Mouse (Mus musculus) bone marrow macrophage, adult 2 months (primary cell): Measurements from ENCODE around the gene Scyl2. TPM values are rescaled to one million over a fixed set of nuclear protein-coding genes. Genes with fewer than 3 reads are reported as not detected.

ENCODE experiments used
- H3K27ac ChIP-seq: 2 replicates; pipeline ENCODE4 v1.5.1; 2012; ENCODE audit warnings: low read depth, low read length; ENCODE audit not compliant: insufficient read depth
- H3K4me1 ChIP-seq: 2 replicates; pipeline ENCODE4 v1.6.1; 2012; ENCODE audit warnings: low read length; ENCODE audit not compliant: control insufficient read depth, insufficient read depth
- H3K4me3 ChIP-seq: 2 replicates; pipeline ENCODE4 v1.5.1; 2012; ENCODE audit warnings: mild to moderate bottlenecking, low read length, moderate library complexity; ENCODE audit not compliant: insufficient read depth
- CTCF ChIP-seq: IDR thresholded peaks from 2 replicates; pipeline ENCODE4 v1.5.1; 2012; ENCODE audit warnings: low read depth, mild to moderate bottlenecking, low read length, moderate library complexity
- POLR2A ChIP-seq: IDR thresholded peaks from 2 replicates; pipeline ENCODE4 v1.6.1; 2012; ENCODE audit warnings: mild to moderate bottlenecking, low read depth, low read length, borderline replicate concordance
- polyA plus RNA-seq: library from polyadenylated mRNA; stranded (reverse); fragments of >200 nt; gene quantifications from 2 replicates; pipeline ENCODE4 v1.2.4, GENCODE M21; 2012; ENCODE audit not compliant: missing spikeins, insufficient read depth, insufficient read length

Gene Scyl2
- polyA plus RNA-seq, 1 experiment: 32.2 TPM

DNA sequence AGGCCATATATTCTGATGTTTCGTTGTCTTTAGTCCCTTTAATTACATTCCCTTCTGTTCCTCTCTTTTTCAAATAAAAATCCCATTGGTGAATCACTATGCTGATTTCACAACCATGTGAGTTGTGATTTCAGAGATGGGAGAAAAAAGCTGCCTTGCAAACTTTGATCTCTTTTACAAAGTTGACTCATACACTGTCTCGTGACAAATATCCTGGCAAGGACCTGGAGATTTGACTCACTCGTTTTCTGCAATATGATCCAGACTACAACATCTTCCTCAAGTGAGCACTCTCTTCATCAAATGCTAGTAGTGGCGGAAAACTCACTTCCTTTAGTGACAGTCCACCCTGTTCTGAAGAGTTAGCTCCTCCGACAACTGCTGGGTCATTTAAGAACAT, 86.8 kb downstream of the Scyl2 start:
- Histone ChIP-seq H3K27ac (peak overlapping the region; percentile 90), H3K4me3 (peak overlapping the region; percentile 21), H3K4me1 (peaks cover 22% of the 10 kb centered on the region)
- TF ChIP-seq CTCF: no peak
- TF ChIP-seq POLR2A: no peak

DNA sequence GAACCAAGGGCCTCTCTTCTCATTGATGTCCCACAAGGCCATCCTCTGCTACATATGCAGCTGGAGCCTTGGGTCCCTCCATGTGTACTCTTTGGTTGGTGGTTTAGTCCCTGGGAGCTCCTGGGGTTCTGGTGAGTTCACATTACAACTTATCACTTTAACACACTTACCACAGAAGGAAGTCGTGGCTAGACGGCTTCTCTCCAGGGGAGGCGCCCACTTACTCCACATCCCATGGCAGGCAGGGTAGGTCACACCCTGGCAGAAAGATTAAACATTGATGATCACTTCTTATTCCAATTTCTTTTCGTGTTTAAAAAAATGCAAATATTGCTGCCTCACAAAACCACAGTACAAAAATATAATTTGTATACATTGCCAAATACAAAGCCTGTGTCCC, 88.8 kb downstream of the Scyl2 start:
- TF ChIP-seq POLR2A (no peak), CTCF (no peak)
- Histone ChIP-seq H3K4me1 (peaks cover 22% of the 10 kb centered on the region), H3K4me3 (no peak overlapping the region), H3K27ac (no peak overlapping the region)

GRCm38 (mm10) chr10:89595935-89596334, 90.2 kb downstream of the Scyl2 start:
- Histone ChIP-seq H3K4me3 (no peak overlapping the region), H3K4me1 (peaks cover 22% of the 10 kb centered on the region), H3K27ac (no peak overlapping the region)
- TF ChIP-seq CTCF: no peak
- TF ChIP-seq POLR2A: no peak

GRCm38 (mm10) chr10:89595514-89595913, 90.6 kb downstream of the Scyl2 start:
- no peak overlapping the region for H3K27ac ChIP-seq
- H3K4me3 ChIP-seq: no peak overlapping the region
- peaks cover 22% of the 10 kb centered on the region for H3K4me1 ChIP-seq
- TF ChIP-seq POLR2A (no peak), CTCF (no peak)

- H3K4me1 ChIP-seq: peaks cover 15% of the 10 kb centered on the region
- no peak overlapping the region for H3K27ac ChIP-seq
- TF ChIP-seq CTCF (no peak), POLR2A (no peak)
- H3K4me3 ChIP-seq: no peak overlapping the region
Observed at GRCm38 (mm10) chr10:89594309-89594708, 91.8 kb downstream of the Scyl2 start.

DNA sequence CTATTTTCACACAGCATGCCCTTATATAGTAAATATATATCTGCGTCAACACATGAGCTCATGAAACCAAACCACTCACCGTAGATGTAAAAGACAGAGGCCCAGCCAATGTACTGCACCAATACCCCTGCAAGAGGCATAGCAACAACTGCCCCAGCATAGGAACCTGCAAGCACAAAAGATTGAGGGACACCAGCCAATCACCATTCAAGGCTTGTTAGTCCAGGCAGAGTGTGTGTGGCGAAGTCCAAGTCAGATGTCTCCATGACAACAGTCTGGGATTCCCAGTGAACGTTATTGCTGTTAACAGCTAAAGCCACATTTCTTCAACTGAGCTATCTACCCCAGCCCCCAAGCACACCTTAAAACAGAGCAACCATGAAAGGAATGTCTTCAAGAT, 93.3 kb downstream of the Scyl2 start:
- TF ChIP-seq POLR2A (no peak), CTCF (no peak)
- Histone ChIP-seq H3K4me1 (peaks cover 6% of the 10 kb centered on the region), H3K4me3 (no peak overlapping the region), H3K27ac (no peak overlapping the region)

GRCm38 (mm10) chr10:89589877-89590276, 96.2 kb downstream of the Scyl2 start:
- Histone ChIP-seq H3K27ac (no peak overlapping the region), H3K4me1 (peaks cover 7% of the 10 kb centered on the region), H3K4me3 (no peak overlapping the region)
- TF ChIP-seq POLR2A (no peak), CTCF (no peak)

Other genes starting within 250 kb of the Scyl2 start
- 47.6 and 48.2 TPM in 2 replicates for gene Gas2l3, start 242.3 kb downstream of the Scyl2 start, polyA plus RNA-seq
- gene Nr1h4, start 152.7 kb downstream of the Scyl2 start, polyA plus RNA-seq: not detected in 2 replicates
- gene Slc17a8, start 65.0 kb downstream of the Scyl2 start, polyA plus RNA-seq: 0.27 and 0.32 TPM in 2 replicates
- 17.0 and 18.6 TPM in 2 replicates for gene Actr6, start 46.0 kb upstream of the Scyl2 start, polyA plus RNA-seq
- 25.3 and 28.5 TPM in 2 replicates for gene Uhrf1bp1l, start 58.7 kb upstream of the Scyl2 start, polyA plus RNA-seq
- 0.39 TPM in 1 of 2 replicates, not detected in the other for gene Anks1b, start 187.2 kb upstream of the Scyl2 start, polyA plus RNA-seq